Mouse (Mus musculus): Measurements from ENCODE around the gene Nprl3.

DNA sequence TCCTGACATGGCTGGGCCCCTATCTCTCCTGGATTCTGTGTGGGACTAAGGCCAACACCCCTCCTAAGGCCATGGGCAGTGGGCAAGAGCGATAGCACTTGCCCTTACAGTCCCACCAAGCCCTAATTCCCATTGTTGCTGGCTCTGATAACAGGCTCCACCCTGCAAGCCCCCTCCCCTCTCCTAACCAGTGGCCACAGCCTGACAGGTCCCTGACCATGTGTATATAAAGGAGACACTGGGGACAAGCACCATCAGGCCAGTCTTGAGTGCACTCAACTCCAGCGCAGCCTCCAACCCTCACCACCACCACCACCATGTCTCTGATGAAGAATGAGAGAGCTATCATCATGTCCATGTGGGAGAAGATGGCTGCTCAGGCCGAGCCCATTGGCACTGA, 8.8 kb upstream of the Nprl3 start, which contains the start of gene Hba-x:
- no peak for TF ChIP-seq EP300 (IDR thresholded peaks at IDR 0.05)
- no peak for TF ChIP-seq CTCF (IDR thresholded peaks at IDR 0.05)
